Mouse (Mus musculus): ENCODE data around the gene Ankrd13d.

Ankrd13d gene

GRCm38 (mm10) chr19:4222165-4222564, 60.8 kb downstream of the Ankrd13d start:
- WGBS = 83% methylated on average over 11 of the region's 11 CpGs

- WGBS = 48% methylated on average over 14 of the region's 14 CpGs
These were observed 61.8 kb downstream of the Ankrd13d start for GRCm38 (mm10) chr19:4220957-4221743.

- WGBS = 39% methylated on average over 4 of the region's 4 CpGs
These were observed 62.5 kb downstream of the Ankrd13d start for GRCm38 (mm10) chr19:4220416-4220815.
